Mouse (Mus musculus): ENCODE data around the gene Ltf.

DNA sequence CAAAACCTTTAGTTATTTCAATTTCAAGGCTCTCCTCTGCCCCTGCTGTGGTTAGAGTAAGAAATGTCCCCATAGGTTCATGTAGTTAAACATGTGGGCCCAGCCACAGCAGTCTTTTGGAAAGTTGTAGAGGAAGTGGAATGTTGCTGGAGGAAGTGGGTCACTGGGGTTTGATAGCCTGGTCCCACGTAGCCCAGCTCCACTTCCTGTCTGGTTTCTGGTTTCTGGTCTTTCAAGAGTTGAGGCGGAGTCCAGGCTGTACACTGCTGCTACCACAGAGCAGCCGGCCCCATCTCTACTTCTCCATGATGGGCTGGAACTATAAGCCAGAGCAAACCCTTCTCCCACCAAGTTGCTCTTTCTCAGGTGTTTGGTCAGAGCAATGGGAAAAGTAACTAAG is 27.2 kb downstream of the Ltf start:
- TF ChIP-seq CTCF (IDR thresholded peaks at IDR 0.05; ENCODE audit: borderline replicate concordance, control insufficient read depth, extremely low read depth, insufficient read depth, low read length, poor library complexity): no peak
- TF ChIP-seq POLR2A (IDR thresholded peaks at IDR 0.05; ENCODE audit: control insufficient read depth, extremely low read depth, insufficient read depth, low read length, poor library complexity): no peak

All from thymus, adult 2 months (tissue).